Mouse (Mus musculus): Measurements from ENCODE around the gene Slc9a2.
"Not testable (repeated sequence)": the region's sequence is repeated elsewhere in the genome, so short reads cannot be mapped to it uniquely, and the experiment has no call there.

Slc9a2 gene

GRCm38 (mm10) chr1:40680067-40680867 lies at the start of gene Slc9a2:
Gene Slc9a2, plus strand, starts transcription at chr1:40680574.
- no peak for DNase-seq

- no peak for DNase-seq
These were observed 47.8 kb upstream of the Slc9a2 start for GRCm38 (mm10) chr1:40632407-40633062.

GRCm38 (mm10) chr1:40634608-40635007 lies 45.8 kb upstream of the Slc9a2 start:
- DNase-seq: no peak

- no peak for DNase-seq
These were observed 32.1 kb upstream of the Slc9a2 start for GRCm38 (mm10) chr1:40648234-40648633.

GRCm38 (mm10) chr1:40650803-40651497 lies 29.4 kb upstream of the Slc9a2 start:
- DNase-seq: no peak

GRCm38 (mm10) chr1:40657035-40657434 lies 23.3 kb upstream of the Slc9a2 start:
- DNase-seq: no peak

GRCm38 (mm10) chr1:40657978-40658496 lies 22.3 kb upstream of the Slc9a2 start:
- no peak for DNase-seq

- no peak for DNase-seq
These were observed 21.4 kb upstream of the Slc9a2 start for GRCm38 (mm10) chr1:40659017-40659416.

GRCm38 (mm10) chr1:40659496-40659895 lies 20.9 kb upstream of the Slc9a2 start:
- DNase-seq: no peak

GRCm38 (mm10) chr1:40660838-40661237 lies 19.5 kb upstream of the Slc9a2 start:
- no peak for DNase-seq

GRCm38 (mm10) chr1:40665401-40666370 lies 14.7 kb upstream of the Slc9a2 start:
- DNase-seq: no peak

GRCm38 (mm10) chr1:40667442-40667841 lies 12.9 kb upstream of the Slc9a2 start:
- not testable (repeated sequence) for DNase-seq

- DNase-seq: no peak
These were observed 10.3 kb upstream of the Slc9a2 start for GRCm38 (mm10) chr1:40670025-40670424.

- DNase-seq: no peak
These were observed 8.9 kb upstream of the Slc9a2 start for GRCm38 (mm10) chr1:40671490-40671889.

GRCm38 (mm10) chr1:40677306-40677705 lies 3.1 kb upstream of the Slc9a2 start:
- DNase-seq: no peak

- no peak for DNase-seq
These were observed 709 bp downstream of the Slc9a2 start for GRCm38 (mm10) chr1:40680868-40681698.

- no peak for DNase-seq
These were observed 1.5 kb downstream of the Slc9a2 start for GRCm38 (mm10) chr1:40681699-40682510.

GRCm38 (mm10) chr1:40694296-40694695 lies 13.9 kb downstream of the Slc9a2 start:
- DNase-seq: no peak

- DNase-seq: no peak
These were observed 16.1 kb downstream of the Slc9a2 start for GRCm38 (mm10) chr1:40696436-40696835.

GRCm38 (mm10) chr1:40705099-40705498 lies 24.7 kb downstream of the Slc9a2 start:
- DNase-seq: no peak
